Mouse (Mus musculus): ENCODE results near the gene Sync. TPM values are rescaled to one million over a fixed set of nuclear protein-coding genes. Genes with fewer than 3 reads are reported as not detected.

The Sync gene
- polyA plus RNA-seq, 3 experiments from 2014 or later: 0.45 to 0.49 (median 0.47) TPM

DNA sequence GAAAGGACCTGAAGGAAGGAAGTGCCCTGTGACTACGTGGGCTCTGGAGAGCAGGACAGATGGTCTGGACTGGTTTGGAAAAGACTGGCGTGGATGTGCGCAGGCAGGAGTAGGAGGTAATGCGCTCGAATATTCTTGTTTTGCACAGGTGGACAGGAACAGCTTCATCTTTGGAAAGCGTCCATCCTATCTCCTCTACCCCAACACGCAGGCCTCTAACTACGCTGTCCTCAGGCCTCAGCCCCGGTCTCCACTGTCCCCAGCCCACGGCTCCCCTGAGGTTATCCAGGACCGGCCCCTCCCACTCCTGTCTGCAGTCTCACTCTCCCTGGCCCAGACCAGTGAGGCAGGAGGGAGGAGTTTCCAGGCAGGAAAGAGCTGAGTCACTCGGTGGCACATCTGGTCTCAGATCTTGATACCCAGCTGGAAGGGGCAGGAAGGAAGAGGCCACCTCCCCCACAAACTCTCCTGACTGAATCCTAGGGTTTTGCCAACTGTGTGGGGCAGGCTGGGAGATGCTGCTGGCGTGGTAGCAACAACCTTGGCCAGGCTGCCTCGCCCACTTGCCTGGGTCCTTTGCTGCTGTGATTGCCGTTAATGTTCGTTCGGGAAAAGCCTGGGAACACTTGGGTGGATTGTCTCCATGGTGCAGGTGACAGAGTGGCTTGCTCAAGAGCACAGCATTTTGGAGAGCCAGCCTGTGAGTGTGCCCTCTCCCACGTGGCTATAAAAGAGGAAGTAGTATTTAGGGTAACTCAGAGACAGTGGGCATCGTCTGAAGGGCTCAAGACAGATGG is 24.0 kb upstream of the Sync start:
- peak; percentile 21 for ATAC-seq

DNA sequence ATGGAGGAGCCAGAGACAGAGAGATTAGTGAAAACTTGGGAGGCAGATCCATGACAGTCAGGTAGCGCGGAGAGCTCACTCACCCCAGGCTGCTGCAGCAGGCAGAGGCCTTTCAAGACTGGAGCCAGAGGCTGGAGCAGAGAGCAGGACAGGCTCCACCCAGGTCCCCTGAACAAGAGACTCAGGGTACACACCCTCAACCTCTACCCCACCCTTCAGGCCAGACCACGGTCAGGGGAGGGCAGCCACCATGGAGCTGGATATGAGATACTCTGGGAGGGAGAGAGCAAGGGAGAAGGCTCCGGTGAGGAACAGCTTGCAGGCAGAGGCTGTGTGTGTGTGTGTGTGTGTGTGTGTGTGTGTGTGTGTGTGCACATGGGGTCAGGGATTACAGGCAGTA is 21.2 kb upstream of the Sync start:
- ATAC-seq: no peak

DNA sequence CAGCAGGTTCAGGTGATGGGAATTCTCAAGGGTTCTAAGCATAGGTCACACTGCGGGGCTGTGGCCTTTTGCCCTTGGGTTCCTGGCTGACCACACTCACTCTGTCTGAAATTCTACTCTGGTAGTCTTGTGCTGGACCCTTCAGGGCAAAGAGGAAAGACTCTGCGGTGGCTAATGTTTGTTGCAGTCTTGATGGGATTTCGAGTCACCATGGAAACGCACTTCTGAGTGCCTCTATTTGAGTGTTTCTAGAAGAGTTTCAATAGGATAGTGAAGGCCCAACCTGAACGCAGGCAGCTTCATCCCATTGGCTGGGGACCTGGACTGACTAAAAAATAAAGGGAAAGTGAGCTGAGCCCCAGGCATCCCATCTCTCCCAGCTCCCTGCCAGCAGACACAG is 20.6 kb upstream of the Sync start:
- ATAC-seq: no peak

DNA sequence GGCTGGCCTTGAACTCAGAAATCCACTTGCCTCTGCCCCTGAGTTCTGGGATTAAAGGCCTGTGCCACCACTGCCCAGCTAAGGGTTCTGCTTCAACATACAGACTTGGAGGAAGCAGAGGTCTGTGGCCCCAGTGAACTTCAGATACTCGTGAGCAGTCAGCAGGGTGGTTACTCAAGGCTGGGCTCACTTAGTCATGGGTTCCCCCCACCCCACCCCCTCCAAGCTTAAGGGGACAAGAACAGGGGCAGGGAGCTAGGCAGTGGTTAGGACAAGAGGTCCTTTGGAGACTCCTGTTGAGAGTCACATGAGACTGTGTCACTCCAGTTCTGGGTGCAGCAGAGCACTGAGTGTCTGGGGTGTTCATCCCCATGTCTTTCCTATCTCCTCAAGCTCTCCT is 18.7 kb upstream of the Sync start:
- ATAC-seq: no peak

DNA sequence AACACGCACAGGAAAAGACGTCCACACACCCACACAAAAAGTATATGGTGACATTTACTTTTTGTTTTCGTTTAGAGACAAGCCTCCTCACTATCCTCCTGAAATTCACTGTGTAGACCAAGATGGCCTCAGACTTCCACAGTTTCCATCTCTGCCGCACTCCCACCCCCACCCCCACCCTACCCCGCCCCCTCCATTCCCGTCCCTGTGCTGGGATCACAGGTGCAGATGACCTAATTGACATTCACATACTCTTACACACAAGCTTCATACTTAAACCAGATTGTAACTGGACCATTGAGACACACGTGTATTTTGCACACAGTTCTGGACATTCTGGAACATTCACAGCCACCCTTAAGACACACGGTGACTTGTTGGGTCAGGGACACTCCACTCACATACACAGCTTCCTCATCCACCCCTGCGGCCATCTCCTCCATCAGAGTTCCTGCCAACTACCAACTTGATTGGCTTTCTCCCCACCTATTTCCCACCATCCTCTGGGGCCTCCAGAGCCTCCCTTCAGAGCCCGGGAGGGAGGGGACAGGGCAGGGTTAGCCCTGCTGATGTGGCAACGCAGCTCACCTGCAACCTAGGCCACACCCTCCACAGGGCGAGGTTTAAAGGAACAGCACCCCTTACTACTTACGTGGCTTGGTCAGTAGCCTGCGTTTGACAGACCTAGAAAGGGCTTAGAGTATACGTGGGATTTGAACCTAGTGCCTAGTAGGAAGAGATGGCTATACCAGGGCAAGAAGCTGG is 15.2 kb upstream of the Sync start:
- peak; percentile 64 for ATAC-seq

DNA sequence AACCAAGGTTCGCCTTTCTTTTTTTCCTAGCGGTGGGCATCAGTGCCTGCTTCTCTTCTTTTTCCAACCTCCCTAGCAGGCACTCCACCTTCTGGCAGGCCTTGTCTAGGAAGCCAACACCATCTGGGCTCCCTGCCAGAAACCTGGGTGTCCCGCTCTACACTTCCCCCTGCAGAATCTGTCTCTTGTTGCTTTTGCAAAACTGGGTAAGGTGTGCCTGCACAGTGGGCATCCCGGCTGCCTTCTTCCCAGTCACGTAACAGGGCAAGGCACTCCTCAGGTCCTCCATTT is 14.7 kb upstream of the Sync start:
- ATAC-seq: no peak

DNA sequence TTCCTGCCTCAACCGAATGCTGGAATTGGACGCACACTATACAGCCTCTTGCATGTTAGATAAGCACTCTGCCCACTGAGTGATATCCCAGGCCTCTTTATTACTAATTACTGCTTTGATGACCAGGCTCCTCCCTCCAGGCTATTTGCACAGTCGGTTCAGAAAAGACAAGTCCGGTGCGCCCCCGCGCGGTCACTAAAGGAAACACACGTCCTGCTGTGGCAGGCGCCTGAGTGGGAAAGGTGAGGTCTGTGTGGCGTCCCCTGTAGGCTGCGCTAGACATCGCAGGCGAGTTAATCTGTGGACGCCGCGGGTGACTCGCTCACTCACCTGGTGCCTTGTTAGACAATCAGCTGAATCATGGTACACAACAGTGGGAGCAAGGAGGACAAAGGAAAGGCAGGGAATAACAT is 11.0 kb upstream of the Sync start:
- peak; percentile 80 for ATAC-seq

DNA sequence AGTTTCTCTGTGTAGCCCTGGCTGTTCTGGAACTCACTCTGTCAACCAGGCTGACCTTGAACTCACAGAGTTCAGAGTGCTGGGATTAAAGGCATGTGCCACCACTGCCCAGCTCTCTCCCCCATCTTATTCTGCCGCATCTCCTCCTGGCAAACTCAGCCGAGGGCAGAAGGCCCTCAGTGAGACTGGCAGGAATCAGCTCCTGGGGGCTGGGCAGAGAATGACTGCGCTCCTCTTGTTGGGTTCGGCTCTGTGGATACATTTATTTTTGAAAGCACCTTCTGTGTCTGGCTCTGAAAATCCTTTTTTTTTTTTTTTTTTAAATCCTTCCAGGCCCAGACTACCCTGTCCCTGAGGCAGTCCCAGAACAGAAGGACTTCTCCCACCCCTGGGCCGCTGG is 4.6 kb upstream of the Sync start:
- no peak for ATAC-seq

DNA sequence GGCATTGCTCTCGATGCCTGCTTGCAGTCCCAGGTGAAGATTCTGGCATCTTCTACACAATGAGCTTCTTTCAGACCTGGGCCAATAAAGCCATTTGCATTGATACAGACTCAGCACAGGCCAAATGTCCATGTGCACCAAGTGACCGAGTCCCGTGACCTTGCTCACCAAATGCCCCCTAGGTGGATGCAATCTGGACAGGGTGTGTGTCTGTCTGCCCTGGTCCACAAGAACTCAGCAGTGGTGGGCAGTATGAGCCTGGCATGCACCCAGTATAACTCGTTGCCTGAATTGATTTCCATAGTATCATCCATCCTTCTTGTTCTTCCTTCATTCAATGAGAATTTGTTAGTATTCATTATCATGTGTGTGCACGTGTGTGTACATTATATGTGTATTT is 4.2 kb upstream of the Sync start:
- ATAC-seq: no peak

DNA sequence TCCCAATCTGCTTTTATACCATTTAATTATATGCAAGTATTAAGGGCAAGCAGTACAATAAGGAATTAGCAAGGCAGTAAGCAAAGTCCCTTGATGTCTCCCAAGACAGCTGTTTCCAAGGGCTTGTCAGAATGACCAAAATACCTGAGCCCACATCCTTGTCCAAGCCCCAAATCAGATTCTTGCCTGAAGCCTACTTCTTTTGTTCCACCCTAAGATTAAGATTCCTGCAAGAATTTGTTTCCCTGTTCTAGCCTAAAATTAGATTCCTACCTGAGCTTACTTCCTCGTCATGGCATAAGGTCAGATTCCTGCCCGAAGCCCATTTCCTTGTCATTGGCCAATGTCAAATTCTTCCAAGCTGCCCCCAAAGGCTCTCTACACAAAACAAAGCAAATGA is 2.7 kb upstream of the Sync start:
- no peak for ATAC-seq

DNA sequence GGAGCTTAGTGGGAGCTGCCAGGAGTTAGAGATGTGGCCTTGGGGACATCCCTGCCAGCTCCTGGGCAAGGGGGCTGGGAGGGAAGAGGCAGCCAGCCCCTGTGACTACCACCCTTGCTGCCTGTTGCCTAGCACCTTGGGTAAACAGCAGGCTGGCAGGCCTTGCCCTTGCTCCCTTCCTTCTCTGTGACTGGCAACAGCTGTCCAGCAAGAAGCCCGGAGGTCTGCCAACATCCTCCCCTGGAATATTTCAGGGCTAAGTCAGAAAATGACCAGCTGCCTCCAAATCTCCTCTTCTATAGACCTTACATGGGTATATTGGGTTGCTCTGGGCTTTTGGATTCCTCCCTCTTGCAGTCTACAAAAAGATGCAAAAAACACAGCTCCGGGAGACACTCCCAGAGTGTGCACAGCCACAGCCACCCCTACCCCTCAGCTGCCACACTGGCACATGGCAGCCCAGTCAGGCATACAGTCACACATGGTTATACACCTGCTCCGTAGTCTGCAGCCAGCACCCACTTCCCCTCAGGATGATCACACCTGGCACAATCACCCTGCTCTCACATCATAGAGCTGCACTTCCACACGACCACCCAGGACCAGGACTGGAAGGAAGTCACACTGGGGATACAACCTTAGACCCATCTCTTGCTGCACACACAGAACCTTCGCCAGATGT is 1.3 kb upstream of the Sync start:
- ATAC-seq: no peak

DNA sequence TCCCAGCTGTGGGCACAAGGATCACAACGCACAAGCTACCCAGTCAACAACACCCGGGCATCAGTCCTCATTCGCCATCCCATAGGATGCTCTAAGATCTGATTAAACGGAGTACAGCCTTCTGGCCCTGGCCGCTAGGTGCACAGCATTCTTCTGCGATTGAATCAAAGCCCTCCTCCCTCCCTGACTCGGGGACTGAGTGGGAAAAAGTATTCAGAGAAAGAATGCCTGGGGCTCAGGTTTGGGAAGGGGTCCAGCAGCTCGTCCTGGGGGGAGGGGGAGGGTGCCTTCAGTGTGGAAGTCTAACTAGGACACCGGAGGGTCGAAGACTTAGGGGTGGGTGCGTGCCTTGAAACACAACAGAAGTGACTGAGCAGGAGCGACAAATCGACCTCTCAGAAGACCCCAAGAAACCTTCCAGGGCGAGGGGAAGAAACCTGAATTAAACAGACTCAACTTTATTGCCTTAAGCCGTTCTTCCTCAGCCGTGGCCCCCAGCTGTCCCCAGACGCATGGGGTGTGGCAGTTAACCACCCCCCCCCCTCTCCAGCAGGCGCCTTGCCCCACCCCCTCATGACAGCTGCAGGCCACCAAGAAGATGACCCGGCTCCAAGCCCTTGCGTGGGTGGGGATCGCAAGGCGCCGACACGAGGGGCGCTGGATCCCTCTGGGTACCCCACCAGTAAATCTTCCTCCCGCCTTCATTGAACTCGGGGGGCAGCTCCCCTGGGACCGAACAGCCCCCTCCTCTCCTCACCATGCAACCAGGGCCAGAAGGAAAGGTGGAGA is 540 bp upstream of the Sync start:
- no peak for ATAC-seq

DNA sequence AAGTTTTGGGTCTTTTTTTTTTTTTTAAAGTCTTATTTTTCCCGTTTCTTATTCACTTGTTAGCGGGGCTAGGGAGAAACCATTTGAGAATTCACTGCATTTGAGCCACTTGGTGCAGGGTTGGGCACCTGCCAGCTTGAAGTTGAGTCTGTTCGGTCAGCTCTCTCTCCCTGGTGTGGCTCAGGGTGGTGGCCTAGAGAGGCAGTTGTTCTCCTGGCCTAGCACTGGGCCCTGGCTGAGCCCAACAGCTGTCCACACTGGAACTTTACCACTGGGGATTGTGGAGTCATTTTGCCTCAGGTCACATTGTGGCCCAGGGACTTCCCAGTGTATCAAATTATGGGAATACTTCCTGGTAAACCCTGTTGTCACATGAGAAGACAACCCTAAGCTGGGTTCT is 650 bp downstream of the Sync start:
- ATAC-seq: no peak

DNA sequence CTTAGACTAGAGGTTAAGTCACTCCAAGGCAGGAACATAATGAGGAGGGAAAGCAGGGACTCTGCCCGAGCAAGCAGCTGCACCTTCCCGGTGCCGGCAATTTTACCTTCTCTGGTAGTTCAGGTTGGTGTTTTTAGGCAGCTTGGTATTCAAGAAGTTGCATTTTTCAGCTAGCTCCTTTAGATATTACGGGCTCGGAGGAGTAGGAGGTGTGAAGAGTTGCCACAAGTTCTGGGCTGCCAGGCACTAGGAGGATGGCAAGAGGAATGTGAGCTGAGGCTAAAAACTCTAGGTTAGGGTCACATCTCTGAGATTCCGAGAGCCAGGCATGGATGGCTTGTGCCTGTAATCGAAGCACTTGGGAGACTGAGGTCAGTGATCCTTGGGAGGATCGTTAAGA is 2.3 kb downstream of the Sync start:
- no peak for ATAC-seq

DNA sequence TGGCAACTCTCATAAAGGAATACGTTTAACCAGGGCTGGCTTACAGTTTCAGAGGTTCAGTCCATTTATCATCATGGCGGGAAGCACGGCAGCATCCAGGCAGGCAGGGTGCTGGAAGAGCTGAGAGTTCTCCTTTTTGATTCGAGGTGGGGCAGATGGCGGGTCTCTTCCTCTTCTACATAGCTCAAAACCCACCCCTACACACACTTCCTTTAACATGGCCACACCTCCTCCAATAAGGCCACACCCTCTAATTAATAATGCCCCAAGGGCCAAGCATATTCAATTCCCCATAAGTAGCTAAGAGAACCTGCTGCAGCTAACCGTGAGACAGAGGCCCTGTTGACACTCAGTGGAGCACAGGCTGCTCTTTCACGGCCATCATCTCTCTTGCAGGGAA is 5.4 kb downstream of the Sync start:
- ATAC-seq: no peak

DNA sequence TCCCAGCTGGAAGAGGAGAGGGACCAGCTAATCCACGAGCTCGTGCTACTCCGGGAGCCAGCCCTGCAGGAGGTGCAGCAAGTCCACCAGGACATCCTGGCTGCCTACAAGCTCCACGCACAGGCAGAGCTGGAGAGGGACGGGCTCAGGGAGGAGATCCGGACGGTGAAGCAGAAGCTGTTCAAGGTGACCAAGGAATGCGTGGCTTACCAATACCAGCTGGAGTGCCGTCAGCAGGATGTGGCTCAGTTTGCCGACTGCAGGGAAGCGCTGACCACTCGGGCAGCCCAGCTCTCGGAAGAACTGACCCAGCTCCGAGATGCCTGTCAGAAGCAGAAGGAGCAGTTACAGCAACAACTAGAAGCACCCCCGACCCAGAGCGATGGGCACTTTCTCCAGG is 6.3 kb downstream of the Sync start:
- no peak for ATAC-seq

DNA sequence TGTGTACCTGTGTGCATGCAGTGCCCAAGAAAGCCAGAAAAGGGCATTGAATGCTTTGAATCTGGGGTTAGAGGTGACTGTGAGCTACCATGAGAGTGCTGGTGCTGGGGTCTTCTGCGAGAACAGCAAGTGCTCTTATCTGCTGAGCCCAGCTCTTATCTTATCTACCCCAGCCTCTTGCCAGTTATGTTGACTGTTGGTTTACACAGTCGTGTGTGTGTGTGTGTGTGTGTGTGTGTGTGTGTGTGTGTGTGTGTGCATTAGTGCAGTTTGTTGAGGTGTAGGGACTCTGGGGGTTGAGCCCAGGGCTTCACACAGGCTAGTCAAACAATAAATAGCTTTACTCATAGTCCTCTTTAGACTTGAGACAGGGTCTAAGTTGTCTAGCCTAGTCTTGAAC is 7.8 kb downstream of the Sync start:
- ATAC-seq: no peak

DNA sequence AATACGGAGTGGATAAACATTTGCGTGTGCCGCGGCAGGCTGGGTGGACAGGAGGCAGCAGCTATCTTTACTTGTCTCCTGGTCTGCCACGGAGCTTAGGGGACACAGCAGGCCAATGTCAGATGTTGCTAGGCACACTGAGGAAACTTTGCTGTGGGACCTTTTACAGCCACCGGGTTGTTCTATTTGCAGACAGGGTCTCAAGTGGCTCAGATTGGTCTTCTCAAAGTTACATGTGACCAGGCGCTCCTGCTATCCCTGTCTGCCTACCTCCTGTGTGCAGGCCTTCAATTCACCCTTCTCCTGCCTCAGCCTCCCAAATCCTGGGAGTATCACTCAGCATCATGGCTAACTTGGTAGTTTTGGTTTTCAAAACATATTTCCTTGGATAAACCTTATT is 8.6 kb downstream of the Sync start:
- ATAC-seq: no peak

DNA sequence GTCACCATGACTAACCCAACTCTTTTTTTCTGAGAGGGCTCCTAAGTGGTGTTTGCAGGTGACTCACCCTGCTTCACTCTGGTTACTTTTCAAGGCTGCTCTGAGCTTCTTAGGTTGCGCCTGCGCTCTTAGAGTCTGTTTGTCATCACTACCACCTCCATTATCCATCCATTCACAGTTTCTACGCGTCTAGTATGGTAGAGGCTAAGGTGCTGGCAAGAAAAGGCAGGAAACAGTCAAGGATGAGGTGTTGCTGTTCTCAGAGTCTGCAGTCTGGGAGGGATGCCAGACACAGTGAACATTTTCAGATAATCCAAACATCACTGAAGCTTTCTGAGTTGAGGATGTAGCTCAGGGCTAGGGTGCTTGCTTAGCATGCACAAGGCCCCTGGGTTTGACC is 10.3 kb downstream of the Sync start:
- ATAC-seq: no peak

DNA sequence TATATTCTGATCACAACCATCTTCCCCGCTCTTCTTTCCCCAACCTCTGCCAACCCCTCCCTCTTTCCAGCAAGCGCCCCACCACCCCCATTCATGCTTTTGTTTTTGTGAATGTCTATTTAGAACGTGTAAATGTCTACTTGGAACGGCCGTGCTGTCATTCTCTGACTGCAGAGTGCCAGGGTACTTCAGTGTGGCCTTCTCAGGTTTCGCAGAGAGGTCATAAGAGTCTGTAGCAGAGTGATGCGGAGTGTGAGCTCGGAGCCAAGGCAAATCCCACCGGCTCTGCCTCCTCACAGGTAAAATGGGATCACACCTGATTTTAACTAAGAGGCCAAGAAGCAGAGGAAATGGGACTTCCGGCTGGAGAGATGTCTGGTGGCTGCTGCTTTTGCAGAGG is 11.7 kb downstream of the Sync start:
- ATAC-seq: no peak

DNA sequence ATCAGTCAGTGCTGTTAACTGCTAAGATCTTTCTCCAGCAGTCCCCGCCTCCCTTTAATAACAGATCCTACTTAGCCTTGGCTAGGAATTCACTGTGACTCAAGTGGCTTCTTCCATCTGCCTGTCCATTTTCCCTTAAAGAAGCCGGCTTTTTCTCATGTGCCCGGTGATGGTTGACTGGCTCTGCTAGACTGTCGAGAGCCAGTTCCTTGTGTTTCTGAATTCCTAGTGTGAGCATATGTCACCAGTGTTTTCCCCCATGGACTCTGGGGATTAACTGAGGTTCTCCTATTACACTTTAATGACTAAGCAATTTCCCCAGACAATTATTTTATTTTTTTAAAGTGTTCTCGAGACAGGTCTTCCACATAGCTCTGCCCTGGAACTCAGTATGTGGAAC is 16.0 kb downstream of the Sync start:
- no peak for ATAC-seq

DNA sequence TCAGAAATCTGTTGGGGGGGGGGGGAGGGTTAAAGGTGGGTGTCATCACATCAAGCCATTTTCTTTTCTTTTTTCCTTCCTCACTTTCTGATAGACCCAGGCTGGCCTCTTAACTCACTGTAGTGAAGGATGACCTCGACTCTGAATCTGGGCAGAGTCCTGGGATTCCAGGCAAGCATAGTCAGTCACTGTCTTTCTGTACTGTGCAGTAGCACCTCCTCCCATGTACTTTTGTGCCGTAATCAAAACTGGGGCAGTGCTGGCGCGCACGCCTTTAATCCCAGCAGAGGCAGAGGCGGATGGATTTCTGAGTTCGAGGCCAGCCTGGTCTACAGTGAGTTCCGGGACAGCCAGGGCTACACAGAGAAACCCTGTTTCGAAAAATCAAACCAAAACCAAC is 16.4 kb downstream of the Sync start:
- no peak for ATAC-seq

DNA sequence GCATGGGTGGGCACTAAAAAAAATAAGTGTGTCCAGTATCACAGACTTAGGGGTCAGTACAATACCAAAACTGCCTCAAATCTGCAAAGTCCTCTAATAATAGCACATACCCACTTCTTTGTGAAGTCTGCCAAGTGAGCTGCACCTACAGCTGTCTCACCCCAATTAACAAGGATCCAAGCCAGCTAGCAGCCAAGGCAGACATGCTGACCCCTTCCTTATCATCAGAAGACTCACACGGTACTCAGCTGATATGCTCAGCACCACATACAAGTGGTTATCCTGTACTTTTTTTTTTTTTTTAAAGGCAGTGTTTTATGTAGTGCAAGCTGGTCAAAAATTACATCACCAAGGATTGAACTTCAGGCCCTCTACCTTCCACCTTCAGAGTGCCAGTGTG is 16.9 kb downstream of the Sync start:
- ATAC-seq: no peak
